Mouse (Mus musculus): ENCODE results near the gene Sucla2.
A peak's percentile ranks its signal among the peaks of the same experiment; 100 is the strongest.

Sucla2 gene

GRCm38 (mm10) chr14:73524766-73525448, at the start of gene Sucla2:
Sucla2 (plus strand) TSS chr14:73525319.
- DNase-seq (ENCODE audit: low spot score in 2 of 2) = peak; percentile 94

- no peak for DNase-seq (ENCODE audit: low spot score in 2 of 2)
These were observed 49.6 kb upstream of the Sucla2 start for GRCm38 (mm10) chr14:73475506-73475905.

GRCm38 (mm10) chr14:73476361-73476934, 48.7 kb upstream of the Sucla2 start:
- no peak for DNase-seq (ENCODE audit: low spot score in 2 of 2)

DNA sequence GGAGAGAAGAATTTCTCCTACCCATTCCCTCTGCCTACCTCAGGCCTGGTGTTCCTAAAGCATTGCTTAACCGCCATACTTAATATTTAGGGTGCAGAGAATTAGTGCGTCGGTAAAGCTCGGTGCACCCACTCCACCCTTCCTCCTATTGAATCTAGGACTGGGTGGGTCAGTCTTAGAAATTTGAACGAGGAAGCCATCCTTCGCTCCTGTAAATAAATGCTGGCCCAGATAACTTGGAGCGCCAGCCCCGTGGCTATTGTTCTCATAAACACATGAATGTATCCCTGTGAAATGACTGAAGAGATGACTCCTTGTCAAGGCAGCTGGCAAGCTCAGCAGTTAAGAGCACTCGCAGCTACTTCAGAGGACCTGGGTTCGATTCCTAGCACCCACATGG, 48.0 kb upstream of the Sucla2 start:
- DNase-seq (ENCODE audit: low spot score in 2 of 2) = no peak

DNA sequence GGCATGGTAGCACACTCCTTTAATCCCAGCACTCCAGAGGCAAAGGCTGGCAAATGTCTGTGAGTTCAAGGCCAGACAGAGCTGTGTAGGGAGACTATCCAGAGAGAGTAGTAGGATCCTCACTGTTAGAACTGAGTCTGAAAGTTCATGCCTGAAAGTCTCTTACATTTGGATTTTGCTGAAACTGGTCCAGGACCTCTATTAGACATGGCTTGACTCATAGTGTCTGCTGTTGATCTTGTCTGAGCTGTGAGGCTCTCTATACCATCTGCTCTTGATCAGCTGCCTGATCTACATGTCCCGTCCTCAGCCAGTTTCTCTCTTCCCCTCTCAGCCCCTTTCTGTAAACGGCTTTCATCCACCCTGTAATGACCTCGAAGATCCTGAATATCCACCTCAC, 46.8 kb upstream of the Sucla2 start:
- no peak for DNase-seq (ENCODE audit: low spot score in 2 of 2)

- DNase-seq (ENCODE audit: low spot score in 2 of 2) = no peak
These were observed 45.3 kb upstream of the Sucla2 start for GRCm38 (mm10) chr14:73479771-73480170.

GRCm38 (mm10) chr14:73483516-73484229, 41.4 kb upstream of the Sucla2 start:
- DNase-seq (ENCODE audit: low spot score in 2 of 2) = no peak

- DNase-seq (ENCODE audit: low spot score in 2 of 2) = no peak
These were observed 40.6 kb upstream of the Sucla2 start for GRCm38 (mm10) chr14:73484366-73485110.

GRCm38 (mm10) chr14:73486641-73487040, 38.5 kb upstream of the Sucla2 start:
- no peak for DNase-seq (ENCODE audit: low spot score in 2 of 2)

DNA sequence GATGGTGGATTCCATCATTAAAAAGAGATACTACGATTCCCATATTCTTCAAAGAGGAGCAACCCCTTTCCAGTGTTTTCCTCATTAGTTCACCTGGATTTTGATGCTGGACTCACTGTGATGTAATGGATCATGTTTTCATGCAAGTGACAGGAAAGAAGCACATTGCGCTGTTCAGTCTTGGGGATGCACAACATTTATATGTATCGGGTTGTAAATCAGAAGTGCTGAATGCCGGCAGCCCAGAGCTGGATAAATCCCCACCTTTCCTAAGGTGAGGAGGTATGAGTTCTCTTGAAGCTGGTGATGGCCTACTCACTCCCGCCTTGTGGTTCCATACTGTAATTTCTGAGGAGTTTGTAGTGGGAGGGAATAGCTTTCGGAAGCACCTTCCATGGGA, 31.8 kb upstream of the Sucla2 start:
- no peak for DNase-seq (ENCODE audit: low spot score in 2 of 2)

GRCm38 (mm10) chr14:73494122-73494521, 31.0 kb upstream of the Sucla2 start:
- DNase-seq (ENCODE audit: low spot score in 2 of 2) = no peak

- no peak for DNase-seq (ENCODE audit: low spot score in 2 of 2)
These were observed 29.4 kb upstream of the Sucla2 start for GRCm38 (mm10) chr14:73495753-73496152.

DNA sequence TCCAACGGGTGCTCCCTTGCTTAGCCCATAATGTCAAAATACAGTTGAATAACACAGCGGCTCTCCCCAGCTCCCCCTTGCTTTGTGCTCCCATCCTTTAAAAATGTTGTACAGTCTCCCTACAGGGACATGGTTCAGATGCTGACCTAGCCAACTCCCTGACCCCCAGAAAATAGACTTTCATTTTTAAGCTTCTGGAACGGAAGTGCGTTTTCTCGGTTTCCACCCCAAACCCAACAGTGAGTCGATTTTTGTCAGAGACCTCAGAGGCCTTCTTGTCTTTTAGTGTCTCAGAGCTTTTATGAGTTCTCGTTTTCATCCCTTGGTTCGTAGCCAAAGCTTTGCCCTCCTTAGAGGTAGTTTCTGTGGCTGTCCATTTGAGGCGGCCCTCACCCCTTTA, 23.8 kb upstream of the Sucla2 start:
- no peak for DNase-seq (ENCODE audit: low spot score in 2 of 2)

- DNase-seq (ENCODE audit: low spot score in 2 of 2) = no peak
These were observed 23.4 kb upstream of the Sucla2 start for GRCm38 (mm10) chr14:73501721-73502120.

- DNase-seq (ENCODE audit: low spot score in 2 of 2) = peak in 1 of 2 experiments; percentile 34
These were observed 22.4 kb upstream of the Sucla2 start for GRCm38 (mm10) chr14:73502591-73503184.

GRCm38 (mm10) chr14:73503237-73503933, 21.7 kb upstream of the Sucla2 start:
- DNase-seq (ENCODE audit: low spot score in 2 of 2) = peak in 1 of 2 experiments; percentile 19

DNA sequence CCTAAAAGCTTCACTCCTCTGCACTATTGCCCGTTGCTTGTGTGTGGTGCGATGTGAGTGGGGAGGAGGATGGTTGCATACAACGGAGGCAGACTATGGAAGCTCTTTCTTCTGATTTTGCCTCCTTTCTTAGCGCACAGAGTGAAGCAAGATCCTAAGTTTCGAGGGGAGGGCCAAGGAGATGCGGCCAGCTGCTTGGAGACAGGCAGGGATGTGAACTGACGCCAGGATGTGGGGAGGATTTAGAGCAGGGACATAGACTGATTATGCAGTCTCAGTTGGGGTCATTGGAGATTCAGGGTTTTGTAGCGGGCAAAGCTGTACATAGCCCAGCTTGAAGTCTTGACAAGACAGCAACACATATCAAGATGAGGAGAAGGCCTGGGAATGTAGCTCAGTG, 18.8 kb upstream of the Sucla2 start:
- no peak for DNase-seq (ENCODE audit: low spot score in 2 of 2)

GRCm38 (mm10) chr14:73507200-73507599, 17.9 kb upstream of the Sucla2 start:
- no peak for DNase-seq (ENCODE audit: low spot score in 2 of 2)

- DNase-seq (ENCODE audit: low spot score in 2 of 2) = peak; percentile 43 to 48
These were observed 17.3 kb upstream of the Sucla2 start for GRCm38 (mm10) chr14:73507702-73508376.

DNA sequence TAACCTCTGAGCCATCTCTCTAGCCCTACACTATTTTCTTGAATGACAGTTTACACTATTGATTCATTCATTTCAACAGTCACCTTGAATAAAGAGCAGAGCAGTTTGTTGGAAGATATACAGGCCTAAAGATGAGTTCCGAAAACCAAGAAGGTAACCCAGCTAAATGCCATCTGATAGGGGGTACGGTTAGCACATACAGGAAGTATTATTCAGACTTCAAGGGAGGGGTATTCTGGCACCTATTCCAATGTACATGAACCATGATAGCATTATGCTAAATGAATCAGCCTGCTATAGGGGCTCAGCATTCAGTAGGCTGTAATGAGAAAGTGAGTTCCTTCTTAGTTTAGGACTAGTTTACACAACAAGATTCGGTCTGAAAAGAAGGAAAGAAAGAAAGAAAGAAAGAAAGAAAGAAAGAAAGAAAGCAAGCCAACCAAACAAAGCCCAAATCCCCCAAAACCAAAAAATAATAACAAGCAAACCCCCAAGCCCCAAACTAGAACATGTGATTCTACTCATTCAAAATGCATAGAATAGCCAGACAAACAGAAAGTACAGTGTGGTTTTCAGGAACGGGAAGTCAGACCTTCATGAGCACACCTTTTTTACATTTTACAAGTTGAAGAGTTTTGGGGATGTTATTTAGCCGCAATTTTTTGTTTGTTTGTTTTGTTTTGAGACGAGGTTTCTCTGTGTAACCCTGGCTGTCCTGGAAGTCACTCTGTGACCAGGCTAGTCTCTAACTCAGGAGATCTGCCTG, 16.3 kb upstream of the Sucla2 start:
- DNase-seq (ENCODE audit: low spot score in 2 of 2) = no peak
